Mouse (Mus musculus) pancreas, adult 10 weeks (tissue): ENCODE results near the gene Gm3002. TPM values are rescaled to one million over a fixed set of nuclear protein-coding genes. Genes with fewer than 3 reads are reported as not detected.

Experiments
- polyA plus RNA-seq: library from polyadenylated mRNA; stranded (reverse); fragments of 350-450 nt; fragmentation: Illumina TruSeq; extraction: RNeasy Lipid Tissue Mini Kit (QIAGEN cat#74804); gene quantifications from one replicate; pipeline ENCODE4 v1.2.3, GENCODE M21; 2015; ENCODE audit warnings: low read depth, low replicate concordance; ENCODE audit not compliant: insufficient read depth

Gene Gm3002
- not detected for polyA plus RNA-seq

DNA sequence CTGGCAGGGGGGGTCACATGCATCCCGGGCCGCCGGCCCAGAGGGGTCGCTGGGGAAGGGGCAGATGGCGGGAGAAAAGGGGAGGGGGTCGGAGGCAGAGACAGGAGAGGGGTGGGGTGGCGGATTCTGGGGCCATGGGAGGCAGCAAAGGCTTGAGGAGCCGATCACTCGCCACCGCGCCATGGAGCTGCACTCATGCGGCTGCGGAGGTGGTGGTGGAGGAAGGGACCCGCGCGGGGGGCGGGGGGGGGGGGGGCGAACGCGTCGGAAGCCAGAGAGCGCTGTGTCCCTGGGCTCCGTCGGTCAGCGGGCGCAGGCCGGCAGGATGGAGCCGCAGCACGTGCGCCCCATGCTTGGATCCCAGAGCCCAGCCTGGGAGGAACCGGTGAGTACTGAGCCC, at the start of gene Gm3002:
Gm3002 (plus strand) TSS at position 301 of the 400 bp plus-strand sequence.

GRCm38 (mm10) chr14:3845945-3846344, 36.1 kb downstream of the Gm3002 start, which contains the start of gene Gm3033:
Gene Gm3033, plus strand, starts transcription at chr14:3846245.

DNA sequence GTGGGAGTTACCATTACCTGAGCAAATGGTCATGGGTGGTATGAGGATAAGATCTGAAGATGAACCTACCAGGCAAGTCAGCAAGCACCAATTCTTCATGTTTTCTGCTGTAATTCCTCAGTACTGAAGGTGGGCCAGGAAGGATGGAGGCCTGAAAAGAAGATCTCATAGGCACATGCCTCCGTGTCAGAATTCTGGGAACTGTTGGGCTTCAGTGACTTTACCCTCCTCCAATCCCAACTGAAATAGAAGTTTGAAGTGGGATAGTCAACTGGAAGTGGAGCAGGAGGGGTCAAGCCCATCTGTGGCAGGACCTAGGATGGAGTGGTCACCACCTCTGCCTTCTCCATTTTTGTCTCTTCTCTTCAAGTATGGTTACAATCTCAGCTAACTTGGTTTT, 74.0 kb downstream of the Gm3002 start, which contains the start of gene Gm2916:
Gm2916 (plus strand) TSS at position 301 of the 400 bp plus-strand sequence.

DNA sequence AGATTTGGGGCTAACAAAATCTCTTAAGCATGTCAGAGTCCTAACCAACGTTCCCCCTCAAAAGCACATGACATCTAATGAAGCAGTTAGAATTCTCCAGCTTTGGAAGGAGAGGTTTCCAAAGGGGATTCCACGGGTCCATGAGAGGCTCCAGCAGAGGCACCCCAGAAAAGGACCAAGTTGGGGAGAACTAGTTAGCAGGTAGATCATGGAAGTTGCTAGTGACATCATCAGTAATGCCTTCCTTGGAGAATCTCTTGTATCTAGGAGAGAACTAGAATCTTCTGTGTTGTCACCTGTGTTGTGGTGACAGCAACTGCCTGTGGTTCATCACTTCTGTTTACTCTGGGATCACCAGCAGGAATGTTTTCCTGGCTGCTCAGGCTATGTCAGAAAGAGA, 121.6 kb downstream of the Gm3002 start, which contains the start of gene Gm3029:
Gm3029 (plus strand) TSS at position 301 of the 400 bp plus-strand sequence.

DNA sequence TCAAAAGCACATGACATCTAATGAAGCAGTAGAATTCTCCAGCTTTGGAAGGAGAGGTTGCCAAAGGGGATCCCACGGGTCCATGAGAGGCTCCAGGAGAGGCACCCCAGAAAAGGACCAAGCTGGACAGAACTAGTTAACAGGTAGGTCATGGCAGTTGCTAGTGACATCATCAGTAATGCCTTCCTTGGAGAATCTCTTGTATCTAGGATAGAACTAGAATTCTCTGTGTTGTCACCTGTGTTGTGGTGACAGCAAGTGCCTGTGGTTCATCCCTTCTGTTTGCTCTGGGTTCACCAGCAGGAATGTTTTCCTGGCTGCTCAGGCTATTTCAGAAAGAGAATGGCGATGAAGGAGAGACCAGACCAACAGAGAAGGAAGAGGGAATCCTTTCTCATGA, 153.4 kb downstream of the Gm3002 start, which contains the start of gene Gm3095:
Gm3095 (plus strand) TSS at position 301 of the 400 bp plus-strand sequence.

GRCm38 (mm10) chr14:3998094-3998493, 188.2 kb downstream of the Gm3002 start, which contains the start of gene Gm3099:
Gene Gm3099, plus strand, starts transcription at chr14:3998394.

Other genes with a start within 250 kb of the Gm3002 start
- gene Gm3012, start 175.6 kb upstream of the Gm3002 start, polyA plus RNA-seq = not detected
- gene Gm3020, start 158.0 kb upstream of the Gm3002 start, polyA plus RNA-seq = not detected
- not detected for gene Gm3043, start 121.3 kb upstream of the Gm3002 start, polyA plus RNA-seq
- not detected for gene Gm3033, start 36.2 kb downstream of the Gm3002 start, polyA plus RNA-seq
- gene Gm2916, start 74.1 kb downstream of the Gm3002 start, polyA plus RNA-seq = not detected
- not detected for gene Gm3029, start 121.7 kb downstream of the Gm3002 start, polyA plus RNA-seq
- gene Gm3095, start 153.5 kb downstream of the Gm3002 start, polyA plus RNA-seq = not detected
- gene Gm3099, start 188.3 kb downstream of the Gm3002 start, polyA plus RNA-seq = not detected
- not detected for gene Gm5796, start 213.9 kb downstream of the Gm3002 start, polyA plus RNA-seq